Mouse (Mus musculus): ENCODE data around the gene Tsc2. TPM values are rescaled to one million over a fixed set of nuclear protein-coding genes. Genes with fewer than 3 reads are reported as not detected.

Tsc2 gene
- polyA plus RNA-seq, 1 experiment from 2014 or later, result 85.0 TPM

DNA sequence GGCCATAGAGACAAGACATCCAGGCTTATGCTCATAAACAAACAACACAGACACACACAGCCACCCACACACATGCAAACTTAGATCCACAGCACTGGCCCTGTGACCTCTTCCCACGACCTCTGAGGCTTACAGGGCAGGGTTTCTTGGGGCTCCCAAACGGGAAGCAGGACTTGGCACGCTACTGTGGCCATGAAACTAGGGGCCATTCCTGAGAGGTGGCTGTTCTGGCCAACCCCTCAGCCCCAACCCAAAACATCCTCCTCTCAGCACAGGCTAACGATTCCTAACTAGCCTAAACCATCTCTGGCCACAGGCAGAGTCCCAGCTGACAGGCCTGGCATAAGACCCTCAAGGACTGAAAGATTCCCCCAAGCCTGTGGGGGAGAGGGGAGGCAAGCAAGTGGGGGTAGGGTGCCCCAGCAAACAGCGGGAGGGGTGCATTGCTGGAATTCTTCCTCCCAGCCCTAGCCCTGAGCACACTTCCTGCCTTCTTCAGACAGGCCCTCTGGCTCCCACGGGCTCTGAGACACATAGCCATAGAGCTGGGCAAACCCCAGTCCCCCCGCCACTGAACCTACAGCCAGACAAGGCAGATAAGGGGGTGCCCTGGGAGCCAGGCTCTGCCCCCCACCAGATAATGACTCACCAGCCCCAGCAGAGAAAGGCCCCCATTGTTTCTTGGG lies 11.7 kb upstream of the Tsc2 start:
- 0 out of 2 replicates have a peak, but pooled peaks cover 6% of the 10 kb centered on the region for H3K36me3 ChIP-seq (ENCODE audit: control insufficient read depth, insufficient read depth, low read length)
- H3K4me2 ChIP-seq (ENCODE audit: low read length), result no peak overlapping the region
- peak overlapping the region; percentile 36 for H3K27ac ChIP-seq (ENCODE audit: low read length)
- no peaks in the 10 kb centered on the region for H3K27me3 ChIP-seq (ENCODE audit: control insufficient read depth, insufficient read depth, low read depth, low read length)
- H3K4me3 ChIP-seq (ENCODE audit: low read depth, low read length), result no peak overlapping the region
- WGBS, result 49% methylated on average over 6 of the region's 7 CpGs
- no peak for ATAC-seq
- no peaks in the 10 kb centered on the region; the same call in 1 of the 2 replicates for H3K4me1 ChIP-seq (ENCODE audit: control insufficient read depth, insufficient read depth, low read length)
- 0 out of 2 replicates have a peak overlapping the region, but pooled peaks have one; percentile 7 for H3K9ac ChIP-seq (ENCODE audit: low read depth, low read length)
- no peaks in the 10 kb centered on the region for H3K9me3 ChIP-seq (replicated peaks; ENCODE audit: control insufficient read depth, low read length, poor library complexity, severe bottlenecking)

DNA sequence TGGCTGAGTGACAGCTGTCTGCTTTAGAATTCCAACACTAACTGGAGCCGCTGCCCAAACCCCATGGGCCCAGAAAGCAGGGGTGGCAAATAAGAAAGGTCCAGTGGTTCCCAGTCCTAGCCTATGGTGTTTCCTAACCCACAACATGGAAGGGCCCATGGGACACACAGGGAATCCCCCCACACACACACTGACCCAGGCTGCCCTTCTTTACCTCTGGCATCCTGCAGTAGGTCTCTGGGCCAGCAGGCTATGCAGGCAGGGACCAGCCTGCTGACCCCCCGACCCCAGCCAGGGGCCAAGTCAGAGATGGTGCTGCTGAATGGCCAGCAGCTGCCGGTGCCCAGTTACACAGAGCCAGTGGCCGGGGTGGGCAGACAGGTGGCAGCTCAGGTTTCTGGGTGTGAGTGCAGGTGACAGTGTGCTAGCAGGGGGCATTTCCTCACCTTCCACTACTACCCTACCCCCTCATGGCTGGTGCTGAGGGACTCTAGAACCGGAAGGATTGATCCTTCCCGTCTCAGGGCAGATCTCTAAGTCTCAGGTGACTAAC lies 10.4 kb upstream of the Tsc2 start:
- no peak overlapping the region for H3K9ac ChIP-seq (ENCODE audit: low read depth, low read length)
- 77% methylated on average over 6 of the region's 6 CpGs for WGBS
- H3K27me3 ChIP-seq (ENCODE audit: control insufficient read depth, insufficient read depth, low read depth, low read length), result no peaks in the 10 kb centered on the region
- H3K36me3 ChIP-seq (ENCODE audit: control insufficient read depth, insufficient read depth, low read length), result 0 out of 2 replicates have a peak, but pooled peaks cover 8% of the 10 kb centered on the region
- no peak overlapping the region for H3K4me3 ChIP-seq (ENCODE audit: low read depth, low read length)
- ATAC-seq, result no peak
- H3K27ac ChIP-seq (ENCODE audit: low read length), result no peak overlapping the region
- H3K4me2 ChIP-seq (ENCODE audit: low read length), result no peak overlapping the region
- no peaks in the 10 kb centered on the region for H3K4me1 ChIP-seq (ENCODE audit: control insufficient read depth, insufficient read depth, low read length)
- no peaks in the 10 kb centered on the region for H3K9me3 ChIP-seq (replicated peaks; ENCODE audit: control insufficient read depth, low read length, poor library complexity, severe bottlenecking)

DNA sequence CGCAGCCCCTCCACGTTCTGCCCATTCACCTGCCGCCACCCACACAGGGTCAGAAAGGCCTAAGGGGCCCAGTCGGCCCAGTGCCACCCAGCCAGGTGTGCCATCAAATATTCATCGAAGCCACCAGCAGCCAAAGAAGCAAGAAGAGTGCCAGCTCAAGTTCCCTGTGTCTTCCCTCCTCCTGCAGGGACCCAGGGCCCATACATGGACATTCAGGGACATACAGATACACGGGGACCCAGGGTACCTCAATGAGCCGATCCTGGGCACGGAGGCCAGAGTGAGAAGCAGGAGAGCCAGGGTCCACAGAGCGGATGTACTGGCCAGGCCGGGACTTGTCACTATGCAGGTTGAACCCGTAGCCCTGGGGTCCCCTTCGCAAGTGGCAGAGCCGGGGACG lies 9.5 kb upstream of the Tsc2 start:
- Histone ChIP-seq H3K4me1 (ENCODE audit: control insufficient read depth, insufficient read depth, low read length) (no peaks in the 10 kb centered on the region), H3K9me3 (replicated peaks; ENCODE audit: control insufficient read depth, low read length, poor library complexity, severe bottlenecking) (no peaks in the 10 kb centered on the region), H3K27ac (ENCODE audit: low read length) (no peak overlapping the region), H3K4me3 (ENCODE audit: low read depth, low read length) (no peak overlapping the region), H3K36me3 (ENCODE audit: control insufficient read depth, insufficient read depth, low read length) (0 out of 2 replicates have a peak, but pooled peaks cover 8% of the 10 kb centered on the region), H3K4me2 (ENCODE audit: low read length) (no peak overlapping the region), H3K9ac (ENCODE audit: low read depth, low read length) (no peak overlapping the region), H3K27me3 (ENCODE audit: control insufficient read depth, insufficient read depth, low read depth, low read length) (no peaks in the 10 kb centered on the region)
- ATAC-seq, result no peak
- WGBS, result 95% methylated on average over 14 of the region's 14 CpGs

DNA sequence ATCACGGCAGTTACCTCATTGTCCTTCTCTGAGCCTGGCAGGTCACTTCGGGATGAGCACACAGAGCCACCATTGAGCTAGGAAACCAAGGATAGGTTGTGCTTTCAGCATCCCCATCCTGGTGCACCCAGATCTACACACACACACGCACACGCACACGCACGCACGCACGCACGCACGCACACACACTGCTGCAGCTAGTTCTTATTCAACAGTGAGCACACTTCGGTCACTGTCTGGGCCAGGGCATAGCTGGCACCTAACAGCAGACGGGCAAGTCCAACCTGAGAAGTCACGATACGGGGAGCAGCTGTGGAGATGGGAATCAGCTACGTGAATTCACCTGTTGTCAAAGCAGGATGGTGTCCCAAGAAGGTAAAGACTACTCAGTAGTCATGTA lies 8.2 kb upstream of the Tsc2 start:
- Histone ChIP-seq H3K9ac (ENCODE audit: low read depth, low read length) (no peak overlapping the region), H3K36me3 (ENCODE audit: control insufficient read depth, insufficient read depth, low read length) (0 out of 2 replicates have a peak, but pooled peaks cover 8% of the 10 kb centered on the region), H3K4me2 (ENCODE audit: low read length) (no peak overlapping the region), H3K27me3 (ENCODE audit: control insufficient read depth, insufficient read depth, low read depth, low read length) (no peaks in the 10 kb centered on the region), H3K4me1 (ENCODE audit: control insufficient read depth, insufficient read depth, low read length) (no peaks in the 10 kb centered on the region), H3K9me3 (replicated peaks; ENCODE audit: control insufficient read depth, low read length, poor library complexity, severe bottlenecking) (no peaks in the 10 kb centered on the region), H3K27ac (ENCODE audit: low read length) (no peak overlapping the region), H3K4me3 (ENCODE audit: low read depth, low read length) (no peak overlapping the region)
- no peak for ATAC-seq
- WGBS, result 94% methylated on average over 15 of the region's 15 CpGs

DNA sequence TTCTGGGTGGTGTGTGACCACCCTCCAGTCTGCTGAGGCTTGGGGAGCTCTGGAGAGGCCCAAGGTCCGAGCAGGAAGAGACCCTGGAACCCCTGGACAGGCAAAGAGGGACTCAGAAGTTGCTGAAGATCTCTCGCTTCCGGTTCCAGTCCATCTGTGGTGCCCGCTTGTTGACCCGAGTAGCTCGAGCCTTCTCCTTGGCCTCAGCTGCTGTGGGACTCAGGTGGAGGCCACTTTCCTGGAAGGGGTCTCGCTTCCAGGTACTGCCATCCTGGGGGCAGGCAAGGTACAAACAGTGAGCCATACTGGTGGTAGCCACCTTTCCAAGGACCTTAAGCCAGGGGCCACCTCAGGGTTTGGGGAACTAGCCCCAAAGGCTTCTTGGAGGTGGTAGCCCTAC lies 7.7 kb upstream of the Tsc2 start:
- H3K27me3 ChIP-seq (ENCODE audit: control insufficient read depth, insufficient read depth, low read depth, low read length), result no peaks in the 10 kb centered on the region
- H3K27ac ChIP-seq (ENCODE audit: low read length), result no peak overlapping the region
- ATAC-seq, result no peak
- no peak overlapping the region for H3K4me2 ChIP-seq (ENCODE audit: low read length)
- H3K4me3 ChIP-seq (ENCODE audit: low read depth, low read length), result no peak overlapping the region
- no peaks in the 10 kb centered on the region for H3K9me3 ChIP-seq (replicated peaks; ENCODE audit: control insufficient read depth, low read length, poor library complexity, severe bottlenecking)
- H3K4me1 ChIP-seq (ENCODE audit: control insufficient read depth, insufficient read depth, low read length), result no peaks in the 10 kb centered on the region
- H3K9ac ChIP-seq (ENCODE audit: low read depth, low read length), result no peak overlapping the region
- 87% methylated on average over 7 of the region's 7 CpGs for WGBS
- H3K36me3 ChIP-seq (ENCODE audit: control insufficient read depth, insufficient read depth, low read length), result 0 out of 2 replicates have a peak, but pooled peaks cover 8% of the 10 kb centered on the region

DNA sequence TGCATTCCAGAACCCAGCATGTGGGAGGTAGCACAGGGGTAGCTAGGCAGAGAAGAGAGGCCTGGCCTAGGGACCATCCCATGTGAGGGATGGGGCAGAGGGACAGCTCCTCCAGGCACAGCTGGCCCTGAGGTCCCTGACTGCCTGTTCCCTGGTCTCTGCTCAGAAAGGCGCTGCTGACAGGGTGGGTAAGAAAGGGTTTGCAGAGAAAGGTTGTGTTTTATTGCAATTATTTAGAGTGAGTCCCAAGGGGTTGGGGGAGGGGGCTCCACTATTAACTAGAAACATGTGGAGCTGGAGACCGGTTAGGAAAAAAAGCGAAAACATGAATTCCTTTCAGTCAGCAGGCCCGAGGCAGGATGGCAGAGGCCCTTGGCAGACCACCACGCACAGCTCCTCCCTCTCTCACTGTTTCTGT lies 7.2 kb upstream of the Tsc2 start:
- Histone ChIP-seq H3K9me3 (replicated peaks; ENCODE audit: control insufficient read depth, low read length, poor library complexity, severe bottlenecking) (no peaks in the 10 kb centered on the region), H3K4me2 (ENCODE audit: low read length) (no peak overlapping the region), H3K9ac (ENCODE audit: low read depth, low read length) (no peak overlapping the region), H3K4me1 (ENCODE audit: control insufficient read depth, insufficient read depth, low read length) (no peaks in the 10 kb centered on the region), H3K27ac (ENCODE audit: low read length) (no peak overlapping the region), H3K36me3 (ENCODE audit: control insufficient read depth, insufficient read depth, low read length) (0 out of 2 replicates have a peak, but pooled peaks cover 8% of the 10 kb centered on the region), H3K4me3 (ENCODE audit: low read depth, low read length) (no peak overlapping the region), H3K27me3 (ENCODE audit: control insufficient read depth, insufficient read depth, low read depth, low read length) (no peaks in the 10 kb centered on the region)
- 85% methylated on average over 5 of the region's 5 CpGs for WGBS
- ATAC-seq, result no peak

DNA sequence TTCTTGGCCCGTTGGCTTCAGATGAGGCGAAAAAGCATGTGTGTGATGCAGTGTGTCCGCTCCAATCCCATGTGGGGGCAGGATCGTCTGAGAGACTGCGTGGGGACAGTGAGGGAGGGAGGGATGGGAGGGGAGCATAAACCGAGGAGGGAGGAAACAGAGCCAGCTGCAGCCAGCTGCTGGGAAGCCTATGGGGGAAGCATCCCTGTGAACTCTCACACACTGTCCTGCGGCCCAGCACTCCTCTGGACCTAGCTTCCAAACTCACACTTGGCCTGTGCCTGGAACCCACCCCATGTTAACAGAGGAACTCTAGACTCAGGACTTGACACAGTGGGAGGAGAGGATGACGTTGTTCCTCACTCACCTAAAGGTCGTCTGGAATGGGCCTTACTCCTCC lies 6.4 kb upstream of the Tsc2 start:
- no peak overlapping the region for H3K4me2 ChIP-seq (ENCODE audit: low read length)
- 76% methylated on average over 9 of the region's 9 CpGs for WGBS
- no peak overlapping the region for H3K9ac ChIP-seq (ENCODE audit: low read depth, low read length)
- H3K27ac ChIP-seq (ENCODE audit: low read length), result no peak overlapping the region
- H3K27me3 ChIP-seq (ENCODE audit: control insufficient read depth, insufficient read depth, low read depth, low read length), result no peaks in the 10 kb centered on the region
- 0 out of 2 replicates have a peak, but pooled peaks cover 8% of the 10 kb centered on the region for H3K36me3 ChIP-seq (ENCODE audit: control insufficient read depth, insufficient read depth, low read length)
- H3K4me3 ChIP-seq (ENCODE audit: low read depth, low read length), result no peak overlapping the region
- H3K9me3 ChIP-seq (replicated peaks; ENCODE audit: control insufficient read depth, low read length, poor library complexity, severe bottlenecking), result no peaks in the 10 kb centered on the region
- no peak for ATAC-seq
- H3K4me1 ChIP-seq (ENCODE audit: control insufficient read depth, insufficient read depth, low read length), result no peaks in the 10 kb centered on the region

DNA sequence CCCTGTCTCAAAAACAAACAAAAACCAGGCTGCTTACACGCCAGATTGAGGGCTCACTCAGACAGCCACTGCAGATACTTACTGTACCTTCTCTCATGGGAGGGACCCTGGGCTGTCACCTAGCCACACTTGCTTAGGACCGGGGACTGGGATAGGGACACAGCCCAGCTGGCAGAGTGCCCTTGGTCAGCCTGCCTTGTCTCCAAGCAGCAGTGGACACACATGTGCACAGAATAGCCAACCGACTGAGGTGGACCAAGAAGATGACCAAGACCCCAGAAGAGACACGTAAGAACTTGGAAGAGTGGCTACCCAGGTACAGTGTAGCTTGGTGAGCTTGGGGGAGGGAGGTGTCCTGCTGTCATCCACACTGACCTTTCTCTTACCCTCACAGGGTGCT lies 5.8 kb upstream of the Tsc2 start:
- no peaks in the 10 kb centered on the region for H3K9me3 ChIP-seq (replicated peaks; ENCODE audit: control insufficient read depth, low read length, poor library complexity, severe bottlenecking)
- H3K9ac ChIP-seq (ENCODE audit: low read depth, low read length), result no peak overlapping the region
- no peak overlapping the region for H3K4me2 ChIP-seq (ENCODE audit: low read length)
- 94% methylated on average over 4 of the region's 4 CpGs for WGBS
- H3K4me3 ChIP-seq (ENCODE audit: low read depth, low read length), result no peak overlapping the region
- 0 out of 2 replicates have a peak, but pooled peaks cover 8% of the 10 kb centered on the region for H3K36me3 ChIP-seq (ENCODE audit: control insufficient read depth, insufficient read depth, low read length)
- H3K27ac ChIP-seq (ENCODE audit: low read length), result no peak overlapping the region
- no peak for ATAC-seq
- no peaks in the 10 kb centered on the region; the same call in 1 of the 2 replicates for H3K4me1 ChIP-seq (ENCODE audit: control insufficient read depth, insufficient read depth, low read length)
- H3K27me3 ChIP-seq (ENCODE audit: control insufficient read depth, insufficient read depth, low read depth, low read length), result no peaks in the 10 kb centered on the region

DNA sequence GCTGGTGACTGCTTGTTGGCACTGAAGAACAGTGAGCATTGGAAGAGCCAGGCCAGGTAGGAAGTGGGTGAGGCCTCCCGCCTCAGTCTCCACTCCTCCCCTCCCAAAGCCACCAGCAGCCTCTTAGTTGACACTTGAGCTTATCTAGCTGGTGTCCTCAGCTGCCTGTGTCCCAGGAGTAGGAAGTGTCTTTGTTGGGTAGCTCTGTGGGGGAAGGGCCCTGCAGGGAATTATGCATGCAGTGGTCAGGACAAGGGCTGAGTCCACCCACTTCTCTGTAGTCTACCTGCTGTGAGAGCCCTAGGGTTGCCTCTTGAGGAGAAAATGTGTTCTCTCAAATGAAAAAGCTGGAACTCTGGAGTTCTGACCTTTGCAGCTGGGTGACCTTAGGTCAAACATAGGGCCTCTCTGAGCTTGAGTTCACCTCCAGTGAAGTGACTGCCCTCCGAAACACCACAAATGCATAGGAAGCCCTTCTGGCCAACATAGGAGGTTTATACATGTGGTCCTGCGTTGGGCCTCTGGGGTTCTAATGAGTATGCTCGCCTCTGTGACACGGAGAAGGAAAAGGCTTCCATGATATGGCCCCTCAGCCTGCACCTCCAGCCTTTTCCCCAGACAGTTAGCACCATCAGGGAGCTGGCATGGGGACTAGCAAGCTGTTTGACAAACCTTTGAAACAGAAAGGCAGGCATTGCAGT lies 4.5 kb upstream of the Tsc2 start:
- Histone ChIP-seq H3K4me2 (ENCODE audit: low read length) (no peak overlapping the region), H3K27ac (ENCODE audit: low read length) (no peak overlapping the region), H3K9me3 (replicated peaks; ENCODE audit: control insufficient read depth, low read length, poor library complexity, severe bottlenecking) (no peaks in the 10 kb centered on the region), H3K4me1 (ENCODE audit: control insufficient read depth, insufficient read depth, low read length) (peaks cover 3% of the 10 kb centered on the region), H3K9ac (ENCODE audit: low read depth, low read length) (no peak overlapping the region), H3K4me3 (ENCODE audit: low read depth, low read length) (no peak overlapping the region), H3K27me3 (ENCODE audit: control insufficient read depth, insufficient read depth, low read depth, low read length) (no peaks in the 10 kb centered on the region), H3K36me3 (ENCODE audit: control insufficient read depth, insufficient read depth, low read length) (0 out of 2 replicates have a peak, but pooled peaks cover 8% of the 10 kb centered on the region)
- no peak for ATAC-seq
- 61% methylated on average over 5 of the region's 5 CpGs for WGBS

Data from midbrain, embryonic 16.5 days (tissue).